Mouse (Mus musculus) heart, postnatal 0 days (tissue): ENCODE results near the gene Nceh1. TPM values are rescaled to one million over a fixed set of nuclear protein-coding genes. Genes with fewer than 3 reads are reported as not detected.
A peak's percentile ranks its signal among the peaks of the same experiment; 100 is the strongest.

Experiments used
- ATAC-seq: fragments of 200-750 bp; cut with Nextera tagmentation; 2 replicates; pipeline ENCODE4 v1.8.0; 2017; ENCODE audit warnings: low read depth, moderate number of reproducible peaks, moderate library complexity; ENCODE audit not compliant: insufficient read depth
- DNase-seq: peaks from one replicate; pipeline ENCODE4 v3.0.0-alpha.2; 2016; ENCODE audit warnings: low spot score
- H3K27ac ChIP-seq: fragments of 300-500 bp; sonication (generic); 2 replicates; pipeline ENCODE4 v1.5.1; 2014; ENCODE audit warnings: low read depth, mild to moderate bottlenecking
- H3K27me3 ChIP-seq: fragments of 300-500 bp; sonication (generic); 2 replicates; pipeline ENCODE4 v1.6.1; 2014; ENCODE audit warnings: low read length, mixed read lengths; ENCODE audit not compliant: control insufficient read depth, insufficient read depth
- H3K36me3 ChIP-seq: fragments of 300-500 bp; sonication (generic); replicated peaks from 2 replicates; pipeline ENCODE4 v1.6.1; 2014; ENCODE audit warnings: low read length, mixed read lengths; ENCODE audit not compliant: control insufficient read depth, insufficient read depth
- H3K4me1 ChIP-seq: fragments of 300-500 bp; sonication (generic); 2 replicates; pipeline ENCODE4 v1.6.1; 2014; ENCODE audit warnings: antibody characterized with exemption; ENCODE audit not compliant: control insufficient read depth, insufficient read depth
- H3K4me2 ChIP-seq: fragments of 300-500 bp; sonication (generic); 2 replicates; pipeline ENCODE4 v1.6.1; 2014; ENCODE audit warnings: low read depth, mild to moderate bottlenecking, low read length, moderate library complexity
- H3K4me3 ChIP-seq: fragments of 300-500 bp; sonication (generic); 2 replicates; pipeline ENCODE4 v1.5.1; 2014; ENCODE audit warnings: low read depth, low read length
- H3K9ac ChIP-seq: fragments of 300-500 bp; sonication (generic); replicated peaks from 2 replicates; pipeline ENCODE4 v1.6.1; 2014; ENCODE audit warnings: low read depth, low read length, mixed read lengths
- H3K9me3 ChIP-seq: fragments of 300-500 bp; sonication (generic); replicated peaks from 2 replicates; pipeline ENCODE4 v1.6.1; 2016; ENCODE audit warnings: low read length; ENCODE audit not compliant: control insufficient read depth
- CTCF ChIP-seq: IDR thresholded peaks from 2 replicates; pipeline ENCODE4 v1.5.1; 2016; ENCODE audit warnings: antibody characterized with exemption, control low read depth, low read depth
- EP300 ChIP-seq: IDR thresholded peaks from 2 replicates; pipeline ENCODE4 v1.6.1; 2016; ENCODE audit warnings: antibody characterized with exemption, low read depth
- WGBS: fragments of 180-500 bp; shearing (Covaris S2); extraction: QIAGEN DNeasy Blood & Tissue Kit; methylation state at CpG from one replicate; pipeline ENCODE4 v1.1.7; 2014; 5-methylcytosine and 5-hydroxymethylcytosine counted together
- polyA plus RNA-seq: library from polyadenylated mRNA; unstranded; fragments of >200 nt; fragmentation: Nextera tagmentation; extraction: Ambion mirVana; gene quantifications from 2 replicates; pipeline ENCODE4 v1.2.1, GENCODE M21; 2015
- total RNA-seq: library from RNA; depleted of rRNA; stranded (reverse); fragments of >200 nt; gene quantifications from 2 replicates; pipeline ENCODE4 v1.2.3, GENCODE M21; 2014; ENCODE audit warnings: low replicate concordance

Gene Nceh1
- total and polyA plus RNA-seq, 2 experiments from 2014 or later = 67.7 to 81.0 TPM

GRCm38 (mm10) chr3:27314506-27315164 is 131.9 kb downstream of the Nceh1 start:
- 61% methylated on average over 2 of the region's 2 CpGs for WGBS
- TF ChIP-seq EP300 = no peak
- no peak for TF ChIP-seq CTCF
- H3K4me3 ChIP-seq = no peak overlapping the region
- no peaks in the 10 kb centered on the region for H3K4me1 ChIP-seq
- H3K9ac ChIP-seq = no peak overlapping the region
- no peaks in the 10 kb centered on the region for H3K36me3 ChIP-seq
- H3K27ac ChIP-seq = no peak overlapping the region
- H3K9me3 ChIP-seq = no peaks in the 10 kb centered on the region
- DNase-seq = no peak
- no peaks in the 10 kb centered on the region for H3K27me3 ChIP-seq
- H3K4me2 ChIP-seq = no peak overlapping the region
- ATAC-seq = no peak

- Histone ChIP-seq H3K27ac (peak within 1 kb of the TSS; percentile 28), H3K27me3 (no peaks in the 10 kb centered on the region), H3K4me2 (peak within 1 kb of the TSS; percentile 58), H3K9me3 (no peaks in the 10 kb centered on the region), H3K4me1 (no peaks in the 10 kb centered on the region), H3K9ac (peak within 1 kb of the TSS; percentile 6; the same call in 1 of the 2 replicates), H3K4me3 (peak within 1 kb of the TSS; percentile 39), H3K36me3 (no peaks in the 10 kb centered on the region)
- no peak for TF ChIP-seq CTCF
- no peak for TF ChIP-seq EP300
- WGBS = 51% methylated on average over 9 of the region's 9 CpGs
- peak; percentile 18 for DNase-seq
- ATAC-seq = no peak
These were observed 134.0 kb downstream of the Nceh1 start, which contains the start of gene Tnfsf10 for GRCm38 (mm10) chr3:27316559-27317287. Gene Tnfsf10 (plus strand): TSS chr3:27317028.

- no peak for ATAC-seq
- Histone ChIP-seq H3K4me3 (peak overlapping the region; percentile 39), H3K4me2 (peak overlapping the region; percentile 58), H3K9ac (peak overlapping the region; percentile 6; the same call in 1 of the 2 replicates), H3K27ac (peak overlapping the region; percentile 28), H3K36me3 (no peaks in the 10 kb centered on the region), H3K4me1 (no peaks in the 10 kb centered on the region), H3K27me3 (no peaks in the 10 kb centered on the region), H3K9me3 (no peaks in the 10 kb centered on the region)
- WGBS = 19% methylated on average over 4 of the region's 4 CpGs
- DNase-seq = no peak
- no peak for TF ChIP-seq EP300
- no peak for TF ChIP-seq CTCF
These were observed 134.7 kb downstream of the Nceh1 start for GRCm38 (mm10) chr3:27317288-27318024.

- no peaks in the 10 kb centered on the region for H3K36me3 ChIP-seq
- no peak overlapping the region for H3K9ac ChIP-seq
- no peaks in the 10 kb centered on the region for H3K4me1 ChIP-seq
- DNase-seq = no peak
- no peak for ATAC-seq
- WGBS = no CpG with 5 or more reads among the region's 1 CpGs
- H3K27ac ChIP-seq = no peak overlapping the region
- TF ChIP-seq EP300 = no peak
- TF ChIP-seq CTCF = no peak
- H3K9me3 ChIP-seq = no peaks in the 10 kb centered on the region
- no peak overlapping the region for H3K4me3 ChIP-seq
- H3K4me2 ChIP-seq = no peak overlapping the region
- H3K27me3 ChIP-seq = no peaks in the 10 kb centered on the region
These were observed 136.9 kb downstream of the Nceh1 start for GRCm38 (mm10) chr3:27319650-27320049.

GRCm38 (mm10) chr3:27320613-27321495 is 138.1 kb downstream of the Nceh1 start:
- DNase-seq = peak; percentile 52
- Histone ChIP-seq H3K4me3 (no peak overlapping the region), H3K9me3 (no peaks in the 10 kb centered on the region), H3K36me3 (no peaks in the 10 kb centered on the region), H3K27ac (peak overlapping the region; percentile 63), H3K27me3 (no peaks in the 10 kb centered on the region), H3K4me1 (no peaks in the 10 kb centered on the region), H3K4me2 (no peak overlapping the region), H3K9ac (no peak overlapping the region)
- peak; percentile 36 for ATAC-seq
- no peak for TF ChIP-seq CTCF
- TF ChIP-seq EP300 = no peak
- 56% methylated on average over 9 of the region's 9 CpGs for WGBS
